Mouse (Mus musculus) kidney, adult 2 months (tissue): ENCODE measurements around the gene Prkrip1.

ENCODE experiments used
- CTCF ChIP-seq: fragments of 200-500 bp; conservative IDR thresholded peaks from 2 replicates; pipeline ENCODE4 v1.5.1; 2011; ENCODE audit warnings: low read depth, mild to moderate bottlenecking, control low read depth, low read length, moderate library complexity, mixed read lengths; ENCODE audit not compliant: insufficient read depth, insufficient read length
- POLR2A ChIP-seq: fragments of 200-500 bp; IDR thresholded peaks from one replicate; pipeline ENCODE4 v1.6.1; 2011; ENCODE audit warnings: low read depth, low read length, control low read depth

DNA sequence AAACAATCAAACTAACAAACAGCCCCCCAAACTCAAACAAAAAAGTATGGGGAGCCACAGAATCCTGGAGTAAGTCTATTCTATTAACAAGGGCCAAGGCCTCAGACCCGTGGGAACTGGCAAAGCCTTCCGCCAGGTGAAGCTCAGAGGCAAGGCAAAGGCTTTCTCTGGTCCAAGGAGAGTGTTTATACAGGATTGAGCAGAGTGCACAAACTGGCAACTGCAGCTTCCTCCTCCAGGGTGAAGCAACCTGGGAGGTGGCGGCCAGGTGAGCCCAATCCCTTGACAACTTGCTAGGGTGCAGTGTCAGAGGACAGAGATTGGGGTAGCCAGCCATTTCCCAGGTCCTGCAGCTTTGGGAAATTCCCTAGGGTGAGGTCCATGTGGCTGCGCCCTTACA is 31.5 kb downstream of the Prkrip1 start:
- TF ChIP-seq CTCF (no peak), POLR2A (no peak)
